Mouse (Mus musculus) 3134 (cell line): Measurements from ENCODE around the gene Tmem50b.
"Not testable (repeated sequence)": the region's sequence is repeated elsewhere in the genome, so short reads cannot be mapped to it uniquely, and the experiment has no call there.

ENCODE experiments used
- DNase-seq: peaks from one replicate; pipeline ENCODE4 v3.0.0-alpha.2; 2011; ENCODE audit warnings: low spot score; ENCODE audit not compliant: insufficient read length; ENCODE audit errors: extremely low read depth

Gene Tmem50b

GRCm38 (mm10) chr16:91597672-91598010, at the start of gene Tmem50b:
TSS of gene Tmem50b (minus strand) at chr16:91597800.
- peak; percentile 96 for DNase-seq

DNA sequence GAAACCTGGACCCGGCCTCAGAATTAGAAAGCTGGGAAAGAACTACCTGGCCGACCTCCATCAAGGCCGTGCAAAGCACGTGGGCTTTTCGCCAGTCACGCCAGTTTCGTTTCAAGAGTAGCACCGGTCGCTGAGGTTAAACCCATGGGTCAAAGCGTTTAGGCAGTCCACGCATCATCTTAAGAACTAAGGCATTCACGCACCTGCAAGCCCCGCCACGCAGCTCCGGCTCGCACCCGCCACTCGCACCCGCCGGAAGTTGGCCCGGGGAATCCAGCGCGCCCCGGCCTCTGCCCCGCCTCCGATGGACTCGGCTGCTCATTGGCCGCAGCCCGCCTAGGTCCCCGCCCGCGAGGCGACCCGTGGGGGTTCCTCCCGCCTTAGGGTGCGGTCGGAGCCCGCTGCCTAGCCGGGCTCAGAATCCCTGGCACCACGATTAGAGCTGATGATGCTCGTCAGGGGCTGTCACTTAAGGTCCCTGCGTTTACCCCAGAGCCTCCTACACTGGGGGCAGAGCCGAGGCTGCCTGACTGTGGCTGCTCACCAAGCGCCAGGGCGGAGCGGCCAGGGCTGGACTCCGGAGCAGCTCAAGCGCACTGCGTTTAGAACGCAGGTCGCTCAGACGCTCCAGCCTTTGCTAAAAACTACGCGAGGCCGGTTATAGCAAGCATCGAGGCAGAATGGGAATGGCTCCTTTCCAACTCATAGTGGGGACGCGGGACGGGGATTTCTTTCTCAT, 49.2 kb upstream of the Tmem50b start, which contains the start of gene Gart:
Gene Gart (minus strand): TSS at position 272 of the 739 bp plus-strand sequence.
- DNase-seq, result peak; percentile 91

- no peak for DNase-seq
Measured at GRCm38 (mm10) chr16:91645995-91646602, 48.5 kb upstream of the Tmem50b start.

DNA sequence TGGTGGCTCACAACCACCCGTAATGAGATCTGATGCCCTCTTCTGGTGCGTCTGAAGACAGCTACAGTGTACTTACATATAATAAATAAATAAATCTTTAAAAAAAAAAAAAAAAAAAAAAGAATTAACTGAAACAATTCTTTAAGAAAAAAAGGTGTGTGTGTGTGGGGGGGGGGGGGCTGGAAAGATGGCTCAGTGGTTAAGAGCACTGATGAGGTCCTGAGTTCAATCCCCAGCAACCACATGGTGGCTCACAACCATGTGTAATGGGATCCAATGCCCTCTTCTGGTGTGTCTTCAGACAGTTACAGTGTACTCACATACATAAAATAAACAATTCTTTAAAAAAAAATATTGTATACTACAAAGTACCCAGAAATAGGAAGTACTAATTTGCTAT, 47.8 kb upstream of the Tmem50b start:
- not testable (repeated sequence) for DNase-seq

- DNase-seq, result no peak
Measured at GRCm38 (mm10) chr16:91644901-91645300, 47.3 kb upstream of the Tmem50b start.

DNA sequence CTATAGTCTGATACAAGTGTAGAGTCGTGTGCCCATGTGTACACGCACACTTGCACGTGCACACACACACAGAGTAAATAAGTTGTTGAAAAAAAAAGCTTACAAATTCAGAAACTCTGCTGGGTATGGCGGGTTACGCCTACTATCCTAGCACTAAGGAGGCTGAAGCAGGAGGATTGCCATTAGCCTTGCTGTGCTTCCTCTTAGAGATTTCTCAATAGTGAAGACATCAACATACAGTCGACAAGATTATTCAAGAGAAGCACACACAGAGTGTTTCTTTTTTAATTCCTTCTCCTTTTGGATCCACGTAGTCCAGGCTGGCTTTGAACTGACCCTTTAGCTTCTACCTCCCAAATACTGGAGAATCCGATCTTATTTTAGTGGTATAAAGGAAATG, 42.6 kb upstream of the Tmem50b start:
- DNase-seq, result no peak

- DNase-seq, result no peak
Measured at GRCm38 (mm10) chr16:91639636-91640035, 42.0 kb upstream of the Tmem50b start.

GRCm38 (mm10) chr16:91639161-91639560, 41.6 kb upstream of the Tmem50b start:
- DNase-seq, result no peak

- DNase-seq, result no peak
Measured at GRCm38 (mm10) chr16:91633641-91634040, 36.0 kb upstream of the Tmem50b start.

DNA sequence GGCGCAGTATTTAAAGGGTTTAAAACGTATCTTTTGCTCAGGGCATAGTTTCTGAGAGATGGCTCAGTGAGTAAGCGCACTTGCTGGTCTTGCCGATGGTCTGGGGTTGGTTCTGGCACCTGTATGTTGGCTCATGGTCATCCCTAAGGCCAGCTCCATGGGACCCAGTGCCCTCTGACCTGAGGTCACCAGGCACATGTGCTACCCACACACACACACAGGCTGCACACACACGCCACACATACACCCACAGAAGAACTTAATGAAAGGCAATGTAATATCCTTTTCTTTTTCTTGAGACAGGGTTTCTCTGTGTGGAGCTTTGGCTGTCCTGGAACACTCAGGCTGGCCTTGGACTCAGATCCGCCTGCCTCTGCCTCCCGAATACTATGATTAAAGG, 35.3 kb upstream of the Tmem50b start:
- no peak for DNase-seq

DNA sequence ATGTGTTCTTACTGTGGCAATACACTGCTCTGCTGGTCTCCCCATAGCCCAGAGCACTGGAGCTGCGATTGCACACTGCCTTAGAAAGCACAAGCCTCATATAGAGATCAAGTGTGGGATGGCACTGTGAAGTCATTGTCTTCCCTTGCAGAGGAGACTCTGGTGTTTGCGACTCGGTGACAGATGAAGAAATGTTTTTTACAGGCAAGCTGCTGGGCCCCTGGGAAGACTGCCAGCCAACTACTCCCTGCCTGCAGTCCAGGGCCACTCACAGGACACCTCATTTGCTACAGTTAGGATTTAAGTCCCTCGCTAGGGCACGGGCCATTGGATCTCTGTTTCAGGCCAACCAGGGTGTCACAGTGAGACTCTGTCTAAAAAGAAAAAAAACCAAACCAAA, 34.8 kb upstream of the Tmem50b start:
- DNase-seq, result no peak

- DNase-seq, result no peak
Measured at GRCm38 (mm10) chr16:91630584-91630983, 33.0 kb upstream of the Tmem50b start.

GRCm38 (mm10) chr16:91629749-91630148, 32.1 kb upstream of the Tmem50b start:
- no peak for DNase-seq

DNA sequence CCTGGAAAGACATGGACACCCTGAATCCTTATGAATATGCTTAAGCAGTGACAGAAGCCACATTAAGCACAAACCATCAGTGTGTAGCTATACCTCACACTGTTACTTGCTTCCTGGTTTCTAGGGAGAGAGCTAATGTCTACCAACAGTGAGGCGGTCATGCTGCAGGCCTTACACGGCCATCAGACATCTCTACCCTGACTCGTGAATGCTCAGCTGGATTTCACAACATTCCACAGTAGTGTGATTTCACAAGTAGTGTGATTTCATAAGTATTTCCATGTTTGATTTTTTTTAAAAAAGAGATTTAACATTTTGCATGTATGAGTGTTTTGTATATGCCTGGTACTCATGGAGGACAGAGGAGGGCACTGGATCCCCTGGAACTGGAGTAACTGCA, 31.1 kb upstream of the Tmem50b start:
- no peak for DNase-seq

DNA sequence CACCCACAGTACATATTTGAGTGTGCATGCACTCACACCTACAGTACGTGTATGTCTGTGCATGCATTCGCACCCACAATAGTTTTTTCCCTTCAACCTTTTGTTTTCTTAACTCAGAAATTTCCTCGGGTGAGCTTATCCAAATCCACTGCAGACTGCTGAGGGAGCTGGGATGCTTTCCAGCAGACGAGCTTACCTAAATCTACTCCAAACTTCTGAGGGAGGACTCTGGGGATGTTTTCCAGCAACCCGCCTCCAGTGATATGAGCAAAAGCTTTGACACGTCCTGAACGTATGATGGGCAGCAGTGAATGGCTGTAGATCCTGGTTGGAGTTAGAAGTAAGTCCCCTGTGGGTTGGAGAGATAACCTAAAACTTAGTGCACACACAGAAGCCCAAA, 30.2 kb upstream of the Tmem50b start:
- DNase-seq, result no peak

GRCm38 (mm10) chr16:91623074-91623473, 25.5 kb upstream of the Tmem50b start:
- DNase-seq, result no peak

- no peak for DNase-seq
Measured at GRCm38 (mm10) chr16:91620991-91621390, 23.4 kb upstream of the Tmem50b start.

DNA sequence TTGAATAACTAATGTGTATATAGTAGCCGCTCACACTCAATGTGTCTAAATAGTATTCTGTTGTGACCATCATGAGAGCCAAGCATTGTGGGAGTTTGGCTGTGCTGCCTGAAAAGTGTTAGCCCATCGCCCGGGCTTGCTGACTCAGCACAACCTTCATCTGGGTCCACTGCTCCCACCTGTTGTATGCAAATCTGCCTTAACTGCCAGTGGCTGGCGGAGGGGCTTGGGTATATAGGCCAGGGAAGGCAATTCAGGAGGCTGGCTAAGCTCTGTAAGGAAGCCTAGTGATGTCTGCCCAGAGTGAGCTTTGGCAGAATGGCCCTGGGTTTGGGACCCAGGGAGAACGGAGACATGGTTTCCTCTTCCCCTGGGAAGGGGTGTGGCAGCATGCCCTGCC, 22.6 kb upstream of the Tmem50b start:
- no peak for DNase-seq

- DNase-seq, result no peak
Measured at GRCm38 (mm10) chr16:91618511-91619501, 21.2 kb upstream of the Tmem50b start, which contains the start of gene Dnajc28. TSS of gene Dnajc28 (minus strand) at chr16:91619026.

DNA sequence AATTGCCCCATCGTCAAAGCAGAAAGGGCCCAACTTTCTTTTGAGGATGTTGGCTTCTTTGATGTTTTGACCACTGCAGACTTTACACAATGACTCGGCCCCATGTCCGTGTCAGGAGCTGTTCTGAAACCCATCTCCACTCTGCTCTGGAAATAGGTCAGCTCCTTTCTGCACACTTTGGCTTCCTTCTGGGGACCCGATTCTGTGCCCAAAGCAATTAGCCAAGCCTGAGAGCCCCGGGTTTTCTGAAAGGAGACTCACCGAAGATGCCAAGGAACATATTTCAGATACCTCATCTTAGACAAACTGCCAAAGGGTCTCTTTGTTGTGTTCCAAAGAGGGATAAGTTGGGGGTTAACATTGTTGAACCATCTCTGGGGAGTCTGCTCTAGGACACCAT, 17.0 kb upstream of the Tmem50b start:
- DNase-seq, result no peak

- DNase-seq, result no peak
Measured at GRCm38 (mm10) chr16:91612525-91612924, 14.9 kb upstream of the Tmem50b start.
